Mouse (Mus musculus): ENCODE results near the gene Gm4307.
A peak's percentile ranks its signal among the peaks of the same experiment; 100 is the strongest.
"Not testable (repeated sequence)": the region's sequence is repeated elsewhere in the genome, so short reads cannot be mapped to it uniquely, and the experiment has no call there.

The Gm4307 gene

DNA sequence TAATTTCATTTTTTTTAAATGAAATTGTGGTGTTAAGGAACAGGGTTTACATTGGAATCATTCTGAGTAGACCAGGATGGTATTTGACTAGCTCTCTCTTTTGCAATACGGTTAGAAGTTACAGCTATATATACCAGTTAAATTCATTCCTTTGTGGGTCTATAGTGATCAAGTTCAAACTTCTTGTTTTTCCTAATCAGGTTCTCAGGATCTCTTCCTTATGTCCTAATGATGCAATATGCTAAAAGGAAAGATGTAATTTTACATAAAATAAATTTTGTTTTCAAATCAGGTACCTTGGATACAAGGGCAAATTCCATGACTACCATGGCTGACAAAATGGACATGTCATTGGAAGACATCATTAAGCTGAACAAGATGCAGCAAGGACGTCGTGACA, at the start of gene Gm4307:
Gm4307 (plus strand) TSS at position 301 of the 400 bp plus-strand sequence.
- not testable (repeated sequence) for DNase-seq

DNA sequence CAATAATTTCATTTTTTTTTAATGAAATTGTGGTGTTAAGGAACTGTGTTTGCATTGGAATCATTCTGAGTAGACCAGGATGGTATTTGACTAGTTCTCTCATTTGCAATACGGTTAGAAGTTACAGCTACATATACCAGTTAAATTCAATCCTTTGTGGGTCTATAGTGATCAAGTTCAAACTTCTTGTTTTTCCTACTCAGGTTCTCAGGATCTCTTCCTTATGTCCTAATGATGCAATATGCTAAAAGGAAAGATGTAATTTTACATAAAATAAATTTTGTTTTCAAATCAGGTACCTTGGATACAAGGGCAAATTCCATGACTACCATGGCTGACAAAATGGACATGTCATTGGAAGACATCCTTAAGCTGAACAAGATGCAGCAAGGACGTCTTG, 25.8 kb upstream of the Gm4307 start, which contains the start of gene Gm4301:
Gm4301 (plus strand) TSS at position 301 of the 400 bp plus-strand sequence.
- not testable (repeated sequence) for DNase-seq

DNA sequence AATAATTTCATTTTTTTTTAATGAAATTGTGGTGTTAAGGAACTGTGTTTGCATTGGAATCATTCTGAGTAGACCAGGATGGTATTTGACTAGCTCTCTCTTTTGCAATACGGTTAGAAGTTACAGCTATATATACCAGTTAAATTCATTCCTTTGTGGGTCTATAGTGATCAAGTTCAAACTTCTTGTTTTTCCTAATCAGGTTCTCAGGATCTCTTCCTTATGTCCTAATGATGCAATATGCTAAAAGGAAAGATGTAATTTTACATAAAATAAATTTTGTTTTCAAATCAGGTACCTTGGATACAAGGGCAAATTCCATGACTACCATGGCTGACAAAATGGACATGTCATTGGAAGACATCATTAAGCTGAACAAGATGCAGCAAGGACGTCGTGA, 20.6 kb upstream of the Gm4307 start, which contains the start of gene Gm4302:
Gm4302 (plus strand) TSS at position 301 of the 400 bp plus-strand sequence.
- not testable (repeated sequence) for DNase-seq

DNA sequence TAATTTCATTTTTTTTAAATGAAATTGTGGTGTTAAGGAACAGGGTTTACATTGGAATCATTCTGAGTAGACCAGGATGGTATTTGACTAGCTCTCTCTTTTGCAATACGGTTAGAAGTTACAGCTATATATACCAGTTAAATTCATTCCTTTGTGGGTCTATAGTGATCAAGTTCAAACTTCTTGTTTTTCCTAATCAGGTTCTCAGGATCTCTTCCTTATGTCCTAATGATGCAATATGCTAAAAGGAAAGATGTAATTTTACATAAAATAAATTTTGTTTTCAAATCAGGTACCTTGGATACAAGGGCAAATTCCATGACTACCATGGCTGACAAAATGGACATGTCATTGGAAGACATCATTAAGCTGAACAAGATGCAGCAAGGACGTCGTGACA, 15.5 kb upstream of the Gm4307 start, which contains the start of gene Gm4303:
Gm4303 (plus strand) TSS at position 301 of the 400 bp plus-strand sequence.
- DNase-seq, result not testable (repeated sequence)

DNA sequence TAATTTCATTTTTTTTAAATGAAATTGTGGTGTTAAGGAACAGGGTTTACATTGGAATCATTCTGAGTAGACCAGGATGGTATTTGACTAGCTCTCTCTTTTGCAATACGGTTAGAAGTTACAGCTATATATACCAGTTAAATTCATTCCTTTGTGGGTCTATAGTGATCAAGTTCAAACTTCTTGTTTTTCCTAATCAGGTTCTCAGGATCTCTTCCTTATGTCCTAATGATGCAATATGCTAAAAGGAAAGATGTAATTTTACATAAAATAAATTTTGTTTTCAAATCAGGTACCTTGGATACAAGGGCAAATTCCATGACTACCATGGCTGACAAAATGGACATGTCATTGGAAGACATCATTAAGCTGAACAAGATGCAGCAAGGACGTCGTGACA, 10.3 kb upstream of the Gm4307 start, which contains the start of gene Gm4305:
Gm4305 (plus strand) TSS at position 301 of the 400 bp plus-strand sequence.
- DNase-seq, result not testable (repeated sequence)

DNA sequence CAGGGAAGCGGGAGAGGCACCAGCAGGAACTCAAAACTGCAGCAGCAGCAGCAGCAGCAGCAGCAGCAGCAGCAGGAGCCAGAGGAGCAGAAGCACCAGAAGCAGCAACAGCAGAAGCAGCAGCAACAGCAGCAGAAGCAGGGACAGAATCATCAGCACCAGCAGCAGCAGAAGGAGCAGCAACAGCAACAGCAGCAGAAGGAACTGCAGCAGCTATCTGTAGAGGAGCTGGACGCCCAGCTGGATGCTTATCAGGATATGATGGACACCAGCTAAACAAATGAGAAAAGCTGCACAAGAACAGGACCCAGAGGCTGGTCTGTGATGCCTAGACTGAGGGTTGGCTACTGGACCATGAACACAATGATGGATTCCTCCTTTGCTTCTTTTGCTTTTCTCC, 4.3 kb upstream of the Gm4307 start:
- peak in 1 of 2 experiments; percentile 4 for DNase-seq

DNA sequence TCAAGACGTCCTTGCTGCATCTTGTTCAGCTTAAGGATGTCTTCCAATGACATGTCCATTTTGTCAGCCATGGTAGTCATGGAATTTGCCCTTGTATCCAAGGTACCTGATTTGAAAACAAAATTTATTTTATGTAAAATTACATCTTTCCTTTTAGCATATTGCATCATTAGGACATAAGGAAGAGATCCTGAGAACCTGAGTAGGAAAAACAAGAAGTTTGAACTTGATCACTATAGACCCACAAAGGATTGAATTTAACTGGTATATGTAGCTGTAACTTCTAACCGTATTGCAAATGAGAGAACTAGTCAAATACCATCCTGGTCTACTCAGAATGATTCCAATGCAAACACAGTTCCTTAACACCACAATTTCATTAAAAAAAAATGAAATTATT, 21.3 kb downstream of the Gm4307 start, which contains the start of gene Gm4312:
Gm4312 (minus strand) TSS at position 101 of the 400 bp plus-strand sequence.
- not testable (repeated sequence) for DNase-seq

DNA sequence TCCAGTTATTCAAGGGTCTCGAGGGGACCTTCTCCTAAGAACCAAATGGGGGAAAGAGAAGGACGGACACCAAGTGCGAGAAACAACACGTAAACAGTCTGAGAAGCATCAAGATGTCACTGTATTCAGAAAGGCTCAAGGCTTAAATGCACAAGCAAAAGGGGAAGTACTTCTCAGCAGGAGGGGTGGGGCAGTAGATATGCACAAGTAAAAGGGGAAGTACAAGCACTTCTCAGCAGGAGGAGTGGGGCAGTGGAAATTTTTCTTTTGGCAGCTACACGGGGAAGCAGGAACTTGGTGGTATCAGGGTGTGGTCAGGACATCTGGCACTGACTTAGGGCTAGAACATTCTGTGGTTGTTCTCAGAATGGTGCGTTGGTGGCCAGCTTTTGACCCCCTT, 41.2 kb downstream of the Gm4307 start:
- DNase-seq, result not testable (repeated sequence)

All from cerebellum, postnatal 36 days (tissue).